Mouse (Mus musculus) limb, embryonic 14.5 days (tissue): ENCODE data around the gene Abi3. TPM values are rescaled to one million over a fixed set of nuclear protein-coding genes. Genes with fewer than 3 reads are reported as not detected.
A peak's percentile ranks its signal among the peaks of the same experiment; 100 is the strongest.

Source experiments
- ATAC-seq: fragments of 200-750 bp; cut with Nextera tagmentation; 2 replicates; pipeline ENCODE4 v1.8.0; 2017; ENCODE audit warnings: low read depth, moderate number of reproducible peaks, moderate TSS enrichment; ENCODE audit not compliant: low FRiP score
- DNase-seq: peaks from one replicate; pipeline ENCODE4 v3.0.0-alpha.2; 2015; ENCODE audit warnings: low spot score
- H3K27ac ChIP-seq: fragments of 300-500 bp; sonication (generic); replicated peaks from 2 replicates; pipeline ENCODE4 v1.5.1; 2014; ENCODE audit warnings: low read depth, mild to moderate bottlenecking, low read length, moderate library complexity, mixed read lengths
- H3K27me3 ChIP-seq: fragments of 300-500 bp; sonication (generic); 2 replicates; pipeline ENCODE4 v1.6.1; 2014; ENCODE audit warnings: low read length, mixed read lengths; ENCODE audit not compliant: control insufficient read depth, insufficient read depth
- H3K36me3 ChIP-seq: fragments of 300-500 bp; sonication (generic); 2 replicates; pipeline ENCODE4 v1.6.1; 2014; ENCODE audit warnings: mild to moderate bottlenecking, low read length, moderate library complexity, mixed read lengths; ENCODE audit not compliant: control insufficient read depth, insufficient read depth
- H3K4me1 ChIP-seq: fragments of 300-500 bp; sonication (generic); 2 replicates; pipeline ENCODE4 v1.6.1; 2014; ENCODE audit warnings: antibody characterized with exemption, low read length, mixed read lengths; ENCODE audit not compliant: control insufficient read depth, insufficient read depth
- H3K4me2 ChIP-seq: fragments of 300-500 bp; sonication (generic); replicated peaks from 2 replicates; pipeline ENCODE4 v1.6.1; 2014; ENCODE audit warnings: low read depth, mild to moderate bottlenecking, low read length, moderate library complexity; ENCODE audit not compliant: severe bottlenecking
- H3K4me3 ChIP-seq: fragments of 300-500 bp; sonication (generic); replicated peaks from 2 replicates; pipeline ENCODE4 v1.5.1; 2014; ENCODE audit warnings: low read length
- H3K9ac ChIP-seq: fragments of 300-500 bp; sonication (generic); 2 replicates; pipeline ENCODE4 v1.6.1; 2014; ENCODE audit warnings: mild to moderate bottlenecking, low read depth, low read length, moderate library complexity; ENCODE audit not compliant: severe bottlenecking
- H3K9me3 ChIP-seq: fragments of 300-500 bp; sonication (generic); 2 replicates; pipeline ENCODE4 v1.6.1; 2016; ENCODE audit warnings: low read length; ENCODE audit not compliant: control insufficient read depth
- POLR2A ChIP-seq: fragments of 200-500 bp; IDR thresholded peaks from 2 replicates; pipeline ENCODE4 v1.8.0; 2012; ENCODE audit warnings: inconsistent platforms, mild to moderate bottlenecking, moderate library complexity, borderline replicate concordance; ENCODE audit not compliant: insufficient read depth, insufficient read length; ENCODE audit errors: extremely low read depth
- WGBS: fragments of 180-500 bp; shearing (Covaris S2); extraction: QIAGEN DNeasy Blood & Tissue Kit; methylation state at CpG from one replicate; pipeline ENCODE4 v1.1.7; 2014; 5-methylcytosine and 5-hydroxymethylcytosine counted together
- polyA plus RNA-seq, 2 experiments: library from polyadenylated mRNA; depleted of rRNA in 1 of 2; stranded (reverse) in 1 of 2; unstranded in 1 of 2; fragments of >200 nt; fragmentation: Nextera tagmentation in 1 of 2; extraction: Ambion mirVana in 1 of 2; gene quantifications; 2 replicates each; pipeline versions ENCODE4 v1.2.1 to v1.2.3; 2012 to 2014

Gene Abi3
- polyA plus RNA-seq, 2 experiments, result 5.5 to 7.8 TPM

- ATAC-seq, result no peak
- WGBS, result 70% methylated on average over 11 of the region's 11 CpGs
- peaks cover 83% of the 10 kb centered on the region for H3K27me3 ChIP-seq
- peaks cover 15% of the 10 kb centered on the region for H3K4me1 ChIP-seq
- no peak overlapping the region for H3K4me2 ChIP-seq
- no peak overlapping the region for H3K4me3 ChIP-seq
- TF ChIP-seq POLR2A, result no peak
- no peak overlapping the region for H3K9ac ChIP-seq
- H3K36me3 ChIP-seq, result no peaks in the 10 kb centered on the region
- no peaks in the 10 kb centered on the region for H3K9me3 ChIP-seq
- no peak for DNase-seq
- no peak overlapping the region for H3K27ac ChIP-seq
These were observed 13.9 kb downstream of the Abi3 start for GRCm38 (mm10) chr11:95828181-95828964.

DNA sequence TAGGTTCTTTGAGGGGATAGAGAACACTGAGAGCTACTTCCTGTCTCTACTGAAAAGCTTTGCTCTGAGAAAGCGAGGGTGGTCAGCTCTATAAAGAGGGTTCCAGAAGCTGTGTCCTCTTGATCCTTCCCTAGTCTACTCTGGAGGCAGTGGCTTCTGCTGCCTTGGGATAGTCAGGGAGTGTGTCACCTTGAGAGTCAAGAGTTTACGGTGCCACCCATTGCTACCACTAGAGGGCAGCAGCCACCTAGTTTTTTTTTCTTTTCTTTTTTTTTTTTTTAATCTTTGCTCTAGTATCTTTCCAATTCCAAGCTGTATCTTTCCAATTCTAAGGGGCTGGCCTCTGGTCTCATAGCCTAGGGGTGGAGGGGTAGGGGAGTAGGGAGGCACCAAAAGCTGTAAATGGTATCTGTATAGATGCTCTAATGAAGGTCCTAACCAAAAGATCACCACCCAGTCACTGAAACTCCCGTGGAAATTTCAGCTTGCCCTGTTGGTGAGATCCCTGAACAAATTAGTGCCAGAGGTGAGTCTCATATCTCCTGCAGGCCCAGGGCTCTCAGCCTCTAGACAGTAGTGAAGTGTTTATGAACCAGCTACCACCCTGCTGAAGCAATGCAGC is 14.7 kb downstream of the Abi3 start:
- no peak overlapping the region for H3K27ac ChIP-seq
- H3K27me3 ChIP-seq, result peaks cover 75% of the 10 kb centered on the region
- no peaks in the 10 kb centered on the region for H3K9me3 ChIP-seq
- 17% methylated on average over 3 of the region's 3 CpGs for WGBS
- no peak for TF ChIP-seq POLR2A
- ATAC-seq (no peak), DNase-seq (peak; percentile 77)
- H3K9ac ChIP-seq, result no peak overlapping the region
- H3K4me1 ChIP-seq, result peaks cover 15% of the 10 kb centered on the region
- H3K4me3 ChIP-seq, result no peak overlapping the region
- H3K4me2 ChIP-seq, result no peak overlapping the region
- no peaks in the 10 kb centered on the region for H3K36me3 ChIP-seq

GRCm38 (mm10) chr11:95827168-95827447 is 15.2 kb downstream of the Abi3 start:
- ATAC-seq (no peak), DNase-seq (no peak)
- 26% methylated on average over 3 of the region's 3 CpGs for WGBS
- Histone ChIP-seq H3K36me3 (no peaks in the 10 kb centered on the region), H3K4me3 (no peak overlapping the region), H3K9ac (no peak overlapping the region), H3K4me1 (peaks cover 15% of the 10 kb centered on the region), H3K4me2 (no peak overlapping the region), H3K27ac (no peak overlapping the region), H3K9me3 (no peaks in the 10 kb centered on the region), H3K27me3 (peaks cover 70% of the 10 kb centered on the region)
- TF ChIP-seq POLR2A, result no peak

DNA sequence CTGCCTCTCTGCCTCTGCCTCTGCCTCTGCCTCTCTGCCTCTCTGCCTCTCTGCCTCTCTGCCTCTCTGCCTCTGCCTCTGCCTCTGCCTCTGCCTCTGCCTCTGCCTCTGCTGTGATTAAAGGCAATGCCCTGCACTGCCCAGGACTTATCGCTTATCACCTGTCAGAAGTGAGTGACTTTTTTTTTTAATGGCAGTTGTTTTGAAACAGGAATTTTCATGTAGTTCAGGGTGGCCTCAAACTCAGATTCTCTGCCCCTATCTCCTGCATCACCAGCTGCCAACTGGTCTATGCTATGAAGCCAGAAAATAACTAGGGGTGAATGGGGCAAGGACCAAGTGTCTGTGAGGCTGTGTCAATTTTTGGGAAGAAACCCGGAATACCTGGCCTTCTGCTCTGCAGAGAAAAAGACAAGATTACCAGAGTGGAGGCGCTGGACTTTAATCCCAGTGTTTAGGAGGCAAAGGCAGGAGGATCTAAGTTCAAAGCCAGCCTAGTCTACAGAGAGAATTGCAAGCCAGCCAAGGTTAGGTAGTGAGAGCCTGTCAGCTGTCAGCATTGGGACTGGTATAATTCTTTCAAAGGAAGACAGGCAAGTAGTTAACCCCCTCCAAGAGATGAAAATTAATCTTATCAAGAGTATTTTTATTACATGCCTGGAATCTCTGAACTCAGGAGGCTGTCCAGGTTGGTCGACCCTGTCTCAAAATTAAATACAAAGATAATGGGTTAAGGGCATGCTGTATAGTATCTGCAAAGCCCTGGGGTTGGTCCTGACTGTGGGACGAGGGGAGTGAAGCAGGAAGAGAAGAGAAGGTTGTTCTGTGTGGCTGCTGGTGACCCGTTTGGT is 15.7 kb downstream of the Abi3 start:
- ATAC-seq, result no peak
- Histone ChIP-seq H3K9ac (no peak overlapping the region), H3K4me3 (no peak overlapping the region), H3K27me3 (peaks cover 65% of the 10 kb centered on the region), H3K36me3 (no peaks in the 10 kb centered on the region), H3K27ac (no peak overlapping the region), H3K4me2 (no peak overlapping the region), H3K4me1 (peaks cover 15% of the 10 kb centered on the region), H3K9me3 (no peaks in the 10 kb centered on the region)
- no peak for TF ChIP-seq POLR2A
- WGBS, result 55% methylated on average over 6 of the region's 6 CpGs
- no peak for DNase-seq

- WGBS, result 58% methylated on average over 3 of the region's 3 CpGs
- ATAC-seq, result no peak
- no peak for DNase-seq
- H3K4me3 ChIP-seq, result no peak overlapping the region; the same call in 1 of the 2 replicates
- H3K9ac ChIP-seq, result no peak overlapping the region
- peak overlapping the region; percentile 98 for H3K4me2 ChIP-seq
- peaks cover 10% of the 10 kb centered on the region for H3K4me1 ChIP-seq
- H3K27me3 ChIP-seq, result peaks cover 55% of the 10 kb centered on the region
- no peaks in the 10 kb centered on the region for H3K36me3 ChIP-seq
- no peak for TF ChIP-seq POLR2A
- H3K9me3 ChIP-seq, result no peaks in the 10 kb centered on the region
- H3K27ac ChIP-seq, result no peak overlapping the region
These were observed 16.7 kb downstream of the Abi3 start for GRCm38 (mm10) chr11:95825625-95826024.
